Mouse (Mus musculus) thymus, postnatal 0 days (tissue): Measurements from ENCODE around the gene Arfgef2. TPM values are rescaled to one million over a fixed set of nuclear protein-coding genes. Genes with fewer than 3 reads are reported as not detected.

Source experiments
- DNase-seq: peaks from one replicate; pipeline ENCODE4 v3.0.0-alpha.2; 2015; ENCODE audit warnings: low spot score
- polyA plus RNA-seq: library from polyadenylated mRNA; unstranded; fragments of >200 nt; fragmentation: Nextera tagmentation; extraction: Ambion mirVana; gene quantifications from 2 replicates; pipeline ENCODE4 v1.2.1, GENCODE M21; 2015

Gene Arfgef2
- 5.6 and 6.2 TPM in 2 replicates for polyA plus RNA-seq

DNA sequence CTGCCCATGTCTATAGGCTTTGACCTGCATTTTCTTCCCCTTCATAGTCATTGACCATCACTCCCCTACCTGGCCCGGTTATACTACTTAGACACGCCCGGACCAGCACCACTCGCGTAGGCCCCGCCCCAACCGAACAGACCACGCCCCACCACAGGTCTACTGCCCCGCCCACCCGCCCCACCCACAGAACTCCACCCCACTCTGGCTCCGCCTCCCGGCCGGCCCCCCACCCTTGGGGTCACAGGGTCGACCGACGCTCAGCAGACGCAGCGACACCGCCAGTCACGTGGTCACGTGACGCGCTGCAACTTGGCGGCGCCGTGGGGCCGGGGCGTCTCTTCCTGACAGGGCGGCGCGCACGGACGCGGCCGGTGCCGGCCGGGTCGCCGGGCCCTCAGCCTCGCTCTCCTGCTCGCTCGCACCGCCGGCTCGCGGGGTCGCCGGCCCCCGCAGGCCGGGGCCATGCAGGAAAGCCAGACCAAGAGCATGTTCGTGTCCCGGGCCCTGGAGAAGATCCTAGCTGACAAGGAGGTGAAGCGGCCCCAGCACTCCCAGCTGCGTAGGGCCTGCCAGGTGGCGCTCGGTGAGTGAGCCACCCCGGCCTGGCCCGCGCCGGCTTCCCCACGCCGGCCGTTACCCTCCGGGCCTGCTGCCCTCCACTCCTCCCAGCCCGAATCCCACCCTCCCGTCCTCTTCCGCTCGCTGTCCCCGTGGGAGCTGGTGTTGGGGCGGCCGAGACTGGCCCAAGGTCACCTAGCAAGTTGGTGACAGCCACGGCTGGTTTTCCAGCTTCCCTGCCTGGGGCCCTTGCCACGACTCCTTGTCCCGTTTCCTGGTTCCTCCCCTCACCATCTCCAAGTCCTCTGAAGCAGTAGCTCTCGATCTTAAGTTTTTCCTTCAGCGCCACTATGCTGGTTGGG is at the start of gene Arfgef2:
Arfgef2 (plus strand) TSS at position 339 of the 923 bp plus-strand sequence.
- DNase-seq, result peak; percentile 93

DNA sequence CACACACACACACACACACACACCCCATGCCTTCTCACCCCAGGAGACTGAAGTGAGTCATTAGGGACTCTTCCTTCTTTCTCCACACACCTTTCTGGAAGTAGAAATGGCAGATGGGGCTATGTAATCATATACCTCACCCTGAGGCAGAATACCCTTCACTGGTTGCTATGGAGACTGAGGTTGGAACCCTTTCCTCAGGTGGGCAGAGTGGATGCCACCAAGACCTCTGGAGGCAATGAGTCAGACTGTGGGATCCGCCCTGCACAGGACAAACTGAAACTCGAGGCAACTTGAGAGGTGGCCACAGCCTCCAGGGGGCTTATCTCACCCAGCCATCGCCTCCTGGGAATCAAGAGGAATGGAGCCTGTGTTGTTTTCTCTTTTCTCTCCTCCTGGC is 47.4 kb upstream of the Arfgef2 start:
- DNase-seq, result no peak

- DNase-seq, result no peak
Measured at GRCm38 (mm10) chr2:166764051-166764450, 41.3 kb upstream of the Arfgef2 start.

DNA sequence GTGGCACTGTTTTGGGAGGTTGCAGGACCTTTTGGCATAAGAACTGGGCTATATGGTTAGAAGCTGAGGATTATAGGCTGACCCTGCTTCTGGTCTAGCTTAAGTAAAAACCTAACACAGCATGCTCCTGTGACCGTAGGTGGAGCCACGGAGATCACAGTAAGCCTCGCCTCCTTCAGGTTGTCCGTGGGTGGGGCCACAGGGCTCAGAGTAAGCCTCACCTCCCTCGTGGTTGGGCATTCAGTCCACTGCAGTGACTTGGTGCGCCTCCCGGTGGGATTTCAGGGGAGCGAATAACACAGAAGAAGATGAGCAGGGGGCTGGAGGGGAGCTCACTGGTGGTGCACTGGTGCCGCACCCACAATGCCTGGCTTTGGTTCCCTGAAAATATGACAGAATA is 37.8 kb upstream of the Arfgef2 start:
- DNase-seq, result no peak

- no peak for DNase-seq
Measured at GRCm38 (mm10) chr2:166771396-166771795, 34.0 kb upstream of the Arfgef2 start.

- DNase-seq, result no peak
Measured at GRCm38 (mm10) chr2:166773587-166773986, 31.8 kb upstream of the Arfgef2 start.

GRCm38 (mm10) chr2:166774275-166774674 is 31.1 kb upstream of the Arfgef2 start:
- no peak for DNase-seq

DNA sequence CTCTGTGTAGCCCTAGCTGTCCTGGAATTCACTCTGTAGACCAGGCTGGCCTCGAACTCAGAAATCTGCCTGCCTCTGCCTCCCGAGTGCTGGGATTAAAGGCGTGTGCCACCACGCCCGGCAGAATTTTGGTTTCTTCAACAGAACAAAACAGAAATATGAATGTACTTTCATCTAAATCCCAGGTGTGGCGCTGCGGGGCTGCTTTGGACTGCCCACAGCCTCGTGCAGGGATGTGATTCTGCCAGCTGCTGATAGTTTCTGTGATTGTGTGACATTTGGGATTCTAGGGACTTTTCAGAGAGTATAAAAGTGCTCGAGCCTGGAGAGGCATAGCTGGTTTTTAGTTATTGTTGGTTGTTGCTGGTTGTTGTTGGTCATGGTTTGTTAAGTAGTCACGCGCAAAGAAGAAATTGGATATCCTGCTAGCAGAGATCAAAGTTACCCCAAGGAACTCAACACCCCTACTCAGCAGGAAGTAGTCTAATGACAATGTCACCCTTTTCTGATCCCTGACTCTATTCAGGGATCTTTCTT is 30.0 kb upstream of the Arfgef2 start:
- peak; percentile 44 for DNase-seq

DNA sequence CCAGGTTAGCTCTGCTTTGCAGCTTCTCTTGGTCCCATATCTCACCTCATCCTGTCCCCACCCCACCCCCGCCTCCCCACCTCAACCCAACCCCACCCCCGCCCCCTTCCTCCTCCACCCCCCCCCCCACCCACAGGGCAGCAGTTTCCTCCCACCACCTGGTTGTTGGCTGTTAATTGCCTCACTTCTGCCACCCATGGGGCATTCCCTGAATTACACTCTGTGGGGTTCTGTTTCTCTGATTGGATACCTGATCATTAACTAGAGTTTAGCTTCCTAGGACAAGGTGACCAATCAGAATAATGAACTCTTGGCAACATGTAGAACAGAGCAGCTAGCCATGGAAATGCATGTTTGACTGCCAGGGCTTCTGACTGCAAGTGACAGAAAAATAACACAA is 29.1 kb upstream of the Arfgef2 start:
- peak; percentile 82 for DNase-seq

DNA sequence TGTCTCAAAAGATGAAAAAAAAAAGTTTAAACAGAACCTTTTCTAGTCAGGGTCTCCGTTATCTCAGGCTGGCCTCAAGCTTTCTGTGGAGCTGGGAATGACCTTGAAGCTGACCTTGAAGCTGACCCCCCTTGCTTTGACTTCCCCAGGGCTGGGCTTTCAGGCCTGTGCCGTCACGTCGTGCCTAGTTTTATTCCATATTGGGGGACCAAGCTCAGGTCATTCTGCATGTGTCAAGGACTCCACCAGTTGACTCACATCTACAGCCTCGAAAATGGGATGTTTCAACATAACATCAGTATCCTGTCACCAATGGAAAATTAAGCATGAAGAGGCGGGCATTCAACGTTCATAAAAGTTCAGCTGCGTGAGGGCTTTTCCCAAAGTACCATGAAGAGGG is 25.4 kb upstream of the Arfgef2 start:
- no peak for DNase-seq

GRCm38 (mm10) chr2:166780980-166781578 is 24.3 kb upstream of the Arfgef2 start:
- DNase-seq, result peak; percentile 82

DNA sequence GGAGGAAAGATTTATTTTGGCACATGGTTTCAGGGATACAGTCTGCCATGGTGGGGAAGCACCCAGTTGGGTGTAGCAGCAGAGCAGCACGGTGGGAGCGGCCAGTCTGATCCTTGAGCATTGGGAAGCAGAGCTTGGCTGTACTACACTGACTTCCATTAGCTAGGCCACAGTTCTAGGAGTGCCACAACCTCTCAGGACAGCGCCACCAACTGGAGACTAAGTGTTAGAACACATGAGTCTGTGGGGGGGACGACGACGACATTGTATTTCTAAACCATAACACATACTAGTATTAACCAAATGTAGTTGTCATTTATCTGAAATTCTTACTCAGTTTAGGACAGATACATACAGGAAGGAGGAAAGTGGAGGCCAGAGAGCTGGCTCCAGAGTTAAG is 21.0 kb upstream of the Arfgef2 start:
- no peak for DNase-seq

DNA sequence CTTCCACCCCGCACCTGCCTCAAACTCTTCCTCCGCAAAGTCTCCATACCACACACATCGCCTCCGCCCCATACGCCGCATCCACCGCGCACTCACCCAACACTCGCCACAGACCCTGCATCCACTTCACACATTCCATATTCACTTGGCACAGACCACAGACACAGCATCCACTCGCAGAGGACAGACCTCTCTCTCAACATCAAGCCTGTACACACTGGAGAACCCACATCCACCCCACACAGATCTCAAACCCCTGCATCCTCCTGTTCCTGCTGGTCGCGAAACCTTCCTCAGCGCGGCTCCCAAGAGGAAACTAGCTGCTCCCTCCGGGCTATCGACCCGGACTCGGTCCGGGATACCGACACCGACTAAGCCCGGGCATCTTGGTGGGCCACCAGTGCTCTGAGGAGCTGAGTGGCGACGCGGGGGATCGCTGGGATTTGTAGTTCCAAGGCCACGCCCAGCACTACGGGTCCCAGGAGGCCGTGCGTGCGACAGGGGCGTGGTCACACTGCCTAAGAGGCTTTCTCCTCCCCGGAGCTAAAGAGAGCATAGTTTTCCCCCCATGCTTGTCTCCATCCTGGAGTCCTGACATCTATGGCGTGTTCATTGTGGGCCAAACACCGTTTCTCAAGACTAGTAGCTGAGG is 18.9 kb upstream of the Arfgef2 start:
- DNase-seq, result peak; percentile 91

DNA sequence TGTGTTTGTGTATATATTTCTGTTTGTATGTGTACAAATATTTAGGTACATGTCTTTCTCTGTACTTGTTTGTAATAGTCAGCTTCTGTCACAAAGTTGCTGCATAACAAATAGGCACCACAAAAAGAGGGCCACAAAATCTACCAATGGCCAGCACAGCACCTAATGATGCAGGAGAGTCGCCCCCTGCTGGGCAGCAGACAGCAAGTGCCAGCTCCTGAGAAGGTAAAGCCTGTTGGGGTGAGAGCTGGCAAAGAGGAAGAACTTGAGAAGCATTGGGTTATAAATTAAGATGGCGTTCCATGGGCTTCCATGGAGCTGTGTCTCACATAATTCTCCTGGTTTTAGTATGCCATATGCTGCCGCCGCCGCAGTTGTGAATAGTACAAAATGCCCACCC is 13.7 kb upstream of the Arfgef2 start:
- DNase-seq, result peak; percentile 24

- no peak for DNase-seq
Measured at GRCm38 (mm10) chr2:166792355-166792754, 13.0 kb upstream of the Arfgef2 start, which contains the start of gene Trp53rkb. Trp53rkb (plus strand) TSS chr2:166792531.

DNA sequence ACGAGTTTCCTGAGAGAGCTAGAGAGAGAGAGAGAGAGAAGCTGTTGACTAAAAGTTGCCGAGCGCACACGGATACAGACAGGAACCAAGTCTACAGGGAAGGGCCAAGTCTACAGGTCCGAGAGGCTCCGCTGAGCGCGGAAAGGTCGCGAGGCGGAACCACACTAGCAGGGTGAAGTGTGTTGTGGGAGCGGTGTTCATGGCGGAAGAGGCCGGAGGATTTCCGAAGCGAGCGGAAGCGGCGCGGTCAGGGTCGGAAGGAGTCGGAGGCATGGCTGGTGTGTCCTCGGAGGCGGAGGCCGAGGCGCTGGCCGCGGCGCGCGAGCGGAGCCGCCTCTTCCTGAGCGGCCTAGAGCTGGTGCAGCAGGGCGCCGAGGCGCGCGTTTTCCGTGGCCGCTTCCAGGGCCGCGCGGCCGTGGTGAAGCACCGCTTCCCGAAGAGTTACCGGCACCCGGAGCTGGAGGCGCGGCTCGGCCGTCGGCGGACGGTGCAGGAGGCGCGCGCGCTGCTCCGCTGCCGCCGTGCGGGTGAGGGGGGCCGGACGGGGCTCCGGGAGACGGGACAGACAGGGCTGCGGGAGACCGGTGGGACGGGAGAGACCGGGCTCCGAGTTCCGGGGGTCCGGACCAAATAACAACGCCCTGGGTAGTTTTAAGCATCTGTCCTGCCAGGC is 11.7 kb upstream of the Arfgef2 start:
- DNase-seq, result peak; percentile 78

- DNase-seq, result no peak
Measured at GRCm38 (mm10) chr2:166799615-166800472, 5.5 kb upstream of the Arfgef2 start.

DNA sequence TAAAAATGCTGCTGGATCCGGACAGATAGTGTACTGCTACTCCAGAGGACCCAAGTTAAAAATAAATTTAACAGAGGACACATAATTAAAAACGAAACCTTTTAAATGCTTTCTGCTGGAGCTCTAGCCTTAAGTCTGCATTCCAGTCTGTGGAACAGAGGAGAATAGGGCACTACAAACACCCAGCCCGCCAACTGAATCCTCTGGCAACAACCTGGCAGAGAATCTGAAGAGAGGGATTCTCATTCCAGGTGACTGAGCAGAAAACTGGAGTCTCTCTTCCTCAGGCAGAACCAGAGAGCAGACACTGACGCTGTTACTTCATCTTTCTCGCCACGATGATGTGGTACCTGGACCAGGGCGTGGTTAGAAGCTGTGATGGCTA is 4.9 kb upstream of the Arfgef2 start:
- no peak for DNase-seq

DNA sequence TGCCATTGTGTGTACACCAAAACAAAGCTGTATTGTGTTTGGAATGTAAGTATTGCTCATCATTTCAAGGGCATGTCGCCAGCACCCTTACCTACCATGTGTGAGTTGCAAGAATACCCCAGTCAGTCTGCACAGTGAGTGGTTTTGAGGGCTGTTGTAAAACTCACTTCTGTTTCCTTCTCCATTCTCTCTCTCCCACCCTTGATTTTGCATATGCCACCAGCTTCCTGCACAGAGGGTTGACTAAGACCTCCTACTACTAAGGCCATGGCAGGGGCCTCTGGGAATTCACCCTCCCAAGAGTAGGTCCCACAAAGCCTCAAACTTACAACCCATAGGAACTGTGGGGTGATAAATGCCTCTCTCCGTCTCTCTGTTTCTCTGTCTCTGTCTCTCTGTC is 4.0 kb upstream of the Arfgef2 start:
- DNase-seq, result no peak

DNA sequence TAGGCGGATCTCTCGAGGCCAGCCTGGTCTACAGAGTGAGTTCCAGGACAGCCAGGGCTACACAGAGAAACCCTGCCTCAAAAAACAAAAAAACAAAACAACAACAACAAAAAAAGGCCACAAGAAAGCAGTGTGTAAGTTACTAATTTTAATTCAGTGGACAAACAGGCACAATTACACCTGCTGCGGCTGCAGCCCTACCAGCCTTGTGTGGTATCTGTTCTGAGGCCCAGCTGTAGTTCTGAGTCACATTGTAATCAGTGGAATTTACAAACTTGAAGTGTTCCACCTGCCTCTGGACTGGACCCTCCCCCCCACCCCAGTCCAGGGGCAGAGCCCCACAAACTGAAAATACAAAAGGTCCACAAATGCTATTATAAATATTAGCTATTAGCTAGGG is 2.1 kb upstream of the Arfgef2 start:
- no peak for DNase-seq
